Mouse (Mus musculus) liver, embryonic 15.5 days (tissue): ENCODE data around the gene Phf5a. TPM values are rescaled to one million over a fixed set of nuclear protein-coding genes. Genes with fewer than 3 reads are reported as not detected.

Experiments used
- ATAC-seq: fragments of 200-750 bp; cut with Nextera tagmentation; 2 replicates; pipeline ENCODE4 v1.8.0; 2017; ENCODE audit warnings: moderate number of reproducible peaks, mild to moderate bottlenecking, moderate library complexity; ENCODE audit not compliant: insufficient read depth
- H3K27ac ChIP-seq: fragments of 300-500 bp; sonication (generic); replicated peaks from 2 replicates; pipeline ENCODE4 v1.5.1; 2015; ENCODE audit warnings: mild to moderate bottlenecking, inconsistent platforms
- H3K27me3 ChIP-seq: fragments of 300-500 bp; sonication (generic); 2 replicates; pipeline ENCODE4 v1.6.1; 2015; ENCODE audit warnings: mild to moderate bottlenecking, inconsistent platforms
- H3K36me3 ChIP-seq: fragments of 300-500 bp; sonication (generic); replicated peaks from 2 replicates; pipeline ENCODE4 v1.6.1; 2015; ENCODE audit warnings: moderate library complexity, mild to moderate bottlenecking, inconsistent platforms
- H3K4me1 ChIP-seq: fragments of 300-500 bp; sonication (generic); replicated peaks from 2 replicates; pipeline ENCODE4 v1.6.1; 2015; ENCODE audit warnings: inconsistent platforms
- H3K4me2 ChIP-seq: fragments of 300-500 bp; sonication (generic); 2 replicates; pipeline ENCODE4 v1.6.1; 2015; ENCODE audit warnings: moderate library complexity, mild to moderate bottlenecking, inconsistent platforms
- H3K4me3 ChIP-seq: fragments of 300-500 bp; sonication (generic); replicated peaks from 2 replicates; pipeline ENCODE4 v1.5.1; 2015; ENCODE audit warnings: mild to moderate bottlenecking, inconsistent platforms
- H3K9ac ChIP-seq: fragments of 300-500 bp; sonication (generic); 2 replicates; pipeline ENCODE4 v1.6.1; 2015; ENCODE audit warnings: moderate library complexity, mild to moderate bottlenecking, inconsistent platforms
- H3K9me3 ChIP-seq: fragments of 300-500 bp; sonication (generic); replicated peaks from 2 replicates; pipeline ENCODE4 v1.6.1; 2016; ENCODE audit warnings: inconsistent platforms
- WGBS: fragments of 180-500 bp; shearing (Covaris S2); methylation state at CpG from one replicate; pipeline ENCODE4 v1.1.7; 2015; ENCODE audit warnings: mixed read lengths; ENCODE audit not compliant: insufficient replicate concordance; 5-methylcytosine and 5-hydroxymethylcytosine counted together
- polyA plus RNA-seq: library from polyadenylated mRNA; unstranded; fragments of >200 nt; fragmentation: Nextera tagmentation; extraction: Ambion mirVana; gene quantifications from 2 replicates; pipeline ENCODE4 v1.2.1, GENCODE M21; 2015

Gene Phf5a
- polyA plus RNA-seq, 1 experiment from 2014 or later: 91.3 TPM

DNA sequence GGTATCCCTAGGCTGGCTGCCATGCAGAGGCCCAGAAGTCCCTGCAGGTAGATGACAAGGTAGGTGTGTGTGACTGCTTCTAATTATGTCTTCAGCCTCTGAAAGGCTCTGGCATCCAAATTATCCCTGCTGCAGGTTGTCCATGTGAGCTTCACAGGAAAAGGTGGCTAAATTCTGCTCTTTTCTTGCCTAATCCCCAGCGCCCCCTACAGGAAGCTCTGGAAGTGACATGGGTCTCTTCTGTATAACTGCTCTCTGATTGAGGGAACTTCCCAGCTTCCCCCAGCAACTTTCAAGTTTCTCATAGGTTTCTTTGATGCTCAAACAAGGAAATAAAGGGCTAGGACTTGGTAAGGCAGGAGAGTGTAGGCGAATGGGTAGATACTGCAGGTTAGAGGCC, 33.2 kb upstream of the Phf5a start:
- no peak for ATAC-seq
- H3K4me1 ChIP-seq: no peaks in the 10 kb centered on the region
- H3K27me3 ChIP-seq: no peaks in the 10 kb centered on the region
- H3K36me3 ChIP-seq: peaks cover 97% of the 10 kb centered on the region
- no peak overlapping the region for H3K27ac ChIP-seq
- H3K9me3 ChIP-seq: no peaks in the 10 kb centered on the region
- H3K4me2 ChIP-seq: no peak overlapping the region
- 25% methylated on average over 2 of the region's 2 CpGs for WGBS
- no peak overlapping the region for H3K9ac ChIP-seq
- H3K4me3 ChIP-seq: no peak overlapping the region

DNA sequence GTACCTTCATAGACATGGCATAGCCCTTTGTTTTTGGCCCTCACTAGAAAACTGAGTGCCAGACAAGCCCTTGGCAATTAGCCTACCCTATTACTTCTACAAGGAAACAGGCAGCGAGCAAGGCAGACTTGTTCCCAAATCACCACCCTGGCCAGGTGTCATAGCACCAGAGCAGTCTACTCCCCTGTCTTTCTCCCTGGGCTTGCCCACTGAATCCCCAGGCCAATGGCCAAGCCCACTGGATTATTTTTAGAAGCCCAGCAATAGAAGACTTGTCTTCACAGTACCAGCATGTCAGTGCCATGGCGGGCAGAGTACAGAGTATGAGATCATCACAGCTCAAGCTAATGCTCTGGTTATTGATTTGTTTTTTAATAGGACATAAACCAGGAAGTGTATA, 27.0 kb upstream of the Phf5a start:
- H3K4me3 ChIP-seq: no peak overlapping the region
- no peak overlapping the region for H3K9ac ChIP-seq
- WGBS: 85% methylated on average over 2 of the region's 2 CpGs
- 0 out of 2 replicates have a peak, but pooled peaks cover 6% of the 10 kb centered on the region for H3K4me1 ChIP-seq
- H3K4me2 ChIP-seq: no peak overlapping the region
- H3K27ac ChIP-seq: peak overlapping the region; percentile 45
- no peaks in the 10 kb centered on the region for H3K27me3 ChIP-seq
- H3K9me3 ChIP-seq: no peaks in the 10 kb centered on the region
- H3K36me3 ChIP-seq: peaks cover 81% of the 10 kb centered on the region
- no peak for ATAC-seq

DNA sequence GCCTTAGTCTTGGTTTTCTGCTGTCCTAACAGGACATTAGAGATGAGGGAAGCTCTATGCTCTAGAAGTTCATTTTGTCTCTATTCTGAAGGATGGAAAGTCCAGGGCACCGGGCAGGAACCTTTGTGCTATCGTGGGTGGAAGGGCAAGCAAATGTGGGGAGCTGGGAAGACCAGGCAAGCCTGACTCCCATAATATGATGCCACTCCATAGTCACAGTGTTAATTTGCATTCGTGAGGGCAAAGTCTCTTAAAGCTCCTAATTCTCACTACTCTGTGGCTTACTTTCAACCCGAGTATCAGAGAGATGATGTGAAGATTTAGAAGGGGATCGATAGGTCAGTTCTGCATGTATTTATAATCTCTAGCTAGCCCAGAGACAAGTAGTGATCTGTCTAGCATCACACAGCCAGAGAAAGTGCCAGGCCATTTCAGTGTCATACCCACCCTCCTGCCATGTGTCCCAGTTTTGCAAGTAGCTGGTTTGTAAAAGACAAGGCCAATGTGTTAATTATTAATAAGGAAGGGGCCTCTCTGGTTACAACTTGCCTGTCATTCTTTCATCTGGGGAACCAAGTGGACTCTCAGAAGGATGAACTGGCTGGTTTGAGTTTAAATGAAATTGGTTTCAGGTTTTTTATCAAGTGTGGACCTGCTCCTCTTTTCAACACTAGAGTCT, 26.0 kb upstream of the Phf5a start:
- 82% methylated on average over 5 of the region's 5 CpGs for WGBS
- Histone ChIP-seq H3K9me3 (no peaks in the 10 kb centered on the region), H3K36me3 (peaks cover 79% of the 10 kb centered on the region), H3K4me2 (no peak overlapping the region), H3K27me3 (no peaks in the 10 kb centered on the region), H3K9ac (no peak overlapping the region), H3K4me3 (no peak overlapping the region), H3K27ac (peak overlapping the region; percentile 59), H3K4me1 (peaks cover 10% of the 10 kb centered on the region)
- ATAC-seq: 0 out of 2 replicates have a peak, but pooled peaks have one; percentile 21

DNA sequence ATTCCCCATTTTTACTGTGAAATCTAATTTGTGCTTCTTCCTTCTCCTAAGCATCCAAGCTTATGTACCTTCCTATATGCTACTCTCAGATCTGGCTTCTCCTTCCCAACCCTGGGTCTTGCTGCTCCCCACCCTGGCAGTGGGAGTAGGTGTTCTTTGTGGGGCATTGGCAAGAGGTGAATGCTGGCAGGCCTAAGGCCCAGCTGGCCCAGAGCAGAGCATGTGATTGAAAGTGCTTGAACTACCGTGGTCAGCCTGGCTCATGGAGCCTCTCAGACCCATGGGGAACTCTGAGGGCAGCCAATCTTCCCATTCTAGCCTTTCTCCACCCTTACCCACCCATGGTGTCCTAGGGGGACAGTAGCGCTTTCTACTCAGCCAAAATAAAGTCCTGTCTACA, 24.7 kb upstream of the Phf5a start:
- 71% methylated on average over 2 of the region's 2 CpGs for WGBS
- ATAC-seq: no peak
- Histone ChIP-seq H3K27ac (no peak overlapping the region), H3K4me1 (peaks cover 24% of the 10 kb centered on the region), H3K36me3 (peaks cover 79% of the 10 kb centered on the region), H3K9me3 (no peaks in the 10 kb centered on the region), H3K9ac (no peak overlapping the region), H3K27me3 (no peaks in the 10 kb centered on the region), H3K4me2 (no peak overlapping the region), H3K4me3 (no peak overlapping the region)

- Histone ChIP-seq H3K4me1 (peaks cover 40% of the 10 kb centered on the region), H3K9me3 (no peaks in the 10 kb centered on the region), H3K4me3 (no peak overlapping the region), H3K27ac (no peak overlapping the region), H3K4me2 (no peak overlapping the region), H3K27me3 (no peaks in the 10 kb centered on the region), H3K9ac (no peak overlapping the region), H3K36me3 (peaks cover 79% of the 10 kb centered on the region)
- no peak for ATAC-seq
- 70% methylated on average over 1 of the region's 1 CpGs for WGBS
Observed at GRCm38 (mm10) chr15:81894002-81894401, 22.3 kb upstream of the Phf5a start.

DNA sequence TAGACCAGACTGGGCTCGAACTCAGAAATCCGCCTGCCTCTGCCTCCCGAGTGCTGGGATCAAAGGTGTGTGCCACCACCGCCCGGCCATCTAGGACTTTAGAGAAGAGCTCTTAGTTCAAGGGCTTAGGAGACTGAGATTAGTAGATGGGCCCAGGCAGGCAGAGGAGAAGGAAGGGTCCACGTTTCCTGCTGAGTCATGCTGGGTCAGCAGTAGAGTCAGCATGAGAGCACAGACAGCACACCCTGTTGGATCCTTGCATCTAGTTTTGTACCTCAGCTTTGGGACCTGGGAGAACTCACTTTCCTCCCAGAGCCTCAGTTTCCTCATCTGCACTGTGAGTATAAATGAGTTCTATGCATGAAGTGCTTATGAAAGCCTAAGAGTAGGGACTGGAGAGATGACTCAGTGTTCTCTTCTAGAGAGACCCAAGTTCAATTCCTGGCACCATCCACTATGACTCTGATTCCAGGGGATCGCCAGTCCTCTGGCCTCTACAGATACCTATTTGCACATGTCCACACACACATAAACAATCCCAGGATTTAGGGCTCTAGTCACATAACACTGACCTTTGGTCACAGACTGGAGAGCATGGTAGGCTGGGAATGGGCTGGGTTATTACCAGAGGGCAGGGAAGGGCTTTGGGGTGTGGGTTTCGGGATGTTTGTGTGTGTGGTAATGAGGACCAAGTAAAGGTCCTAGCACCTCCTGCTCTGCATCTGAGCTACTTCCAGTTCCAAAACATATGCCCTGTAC, 20.3 kb upstream of the Phf5a start:
- H3K9ac ChIP-seq: no peak overlapping the region
- H3K27me3 ChIP-seq: no peaks in the 10 kb centered on the region
- H3K27ac ChIP-seq: peak overlapping the region; percentile 87
- H3K9me3 ChIP-seq: no peaks in the 10 kb centered on the region
- peaks cover 72% of the 10 kb centered on the region for H3K36me3 ChIP-seq
- H3K4me1 ChIP-seq: peaks cover 34% of the 10 kb centered on the region
- peak; percentile 90 for ATAC-seq
- H3K4me3 ChIP-seq: no peak overlapping the region
- H3K4me2 ChIP-seq: peak overlapping the region; percentile 29
- WGBS: 64% methylated on average over 8 of the region's 8 CpGs

DNA sequence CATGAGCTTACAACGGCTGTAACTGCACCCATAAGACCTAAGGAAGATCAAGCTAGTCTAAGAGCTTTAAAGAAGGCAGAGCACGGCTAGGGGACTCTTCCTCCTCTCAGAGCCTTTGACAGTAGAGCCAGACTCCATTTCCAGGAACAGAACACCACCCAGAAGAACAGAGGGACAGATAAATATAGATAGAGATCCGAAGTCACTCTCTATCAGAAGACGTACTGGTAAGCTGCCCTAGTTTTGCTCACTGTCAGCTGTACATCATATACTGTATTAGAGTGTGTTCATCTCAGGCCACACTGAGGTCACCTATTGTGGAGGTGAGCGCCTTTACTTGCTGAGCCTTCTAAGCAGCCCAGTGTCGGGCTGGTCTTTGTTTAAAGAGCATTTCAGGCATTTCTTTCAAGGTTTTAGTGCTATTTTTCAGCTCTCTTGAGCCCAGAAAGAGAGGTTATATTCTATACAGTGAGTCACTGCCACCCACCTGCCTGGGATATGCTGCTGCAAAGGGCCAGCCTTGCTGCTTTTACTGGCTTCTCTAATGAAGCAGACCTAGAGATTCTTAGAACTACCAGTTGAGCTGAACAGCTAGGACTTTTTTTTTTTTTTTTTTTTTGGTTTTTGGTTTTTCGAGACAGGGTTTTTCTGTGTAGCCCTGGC, 19.6 kb upstream of the Phf5a start:
- Histone ChIP-seq H3K9ac (0 out of 2 replicates have a peak overlapping the region, but pooled peaks have one; percentile 15), H3K4me1 (peaks cover 34% of the 10 kb centered on the region), H3K36me3 (peaks cover 71% of the 10 kb centered on the region), H3K27me3 (no peaks in the 10 kb centered on the region), H3K27ac (peak overlapping the region; percentile 87), H3K9me3 (no peaks in the 10 kb centered on the region), H3K4me2 (peak overlapping the region; percentile 29), H3K4me3 (no peak overlapping the region)
- ATAC-seq: 0 out of 2 replicates have a peak, but pooled peaks have one; percentile 22
- WGBS: 52% methylated on average over 7 of the region's 7 CpGs

GRCm38 (mm10) chr15:81889175-81889574, 17.5 kb upstream of the Phf5a start:
- Histone ChIP-seq H3K4me2 (no peak overlapping the region), H3K9ac (no peak overlapping the region), H3K9me3 (no peaks in the 10 kb centered on the region), H3K27me3 (no peaks in the 10 kb centered on the region), H3K27ac (no peak overlapping the region; the same call in 1 of the 2 replicates), H3K4me1 (peaks cover 34% of the 10 kb centered on the region), H3K4me3 (no peak overlapping the region), H3K36me3 (peaks cover 55% of the 10 kb centered on the region)
- ATAC-seq: no peak
- 83% methylated on average over 7 of the region's 7 CpGs for WGBS

- H3K9me3 ChIP-seq: no peaks in the 10 kb centered on the region
- H3K36me3 ChIP-seq: peaks cover 40% of the 10 kb centered on the region
- H3K4me1 ChIP-seq: peaks cover 38% of the 10 kb centered on the region
- H3K9ac ChIP-seq: no peak overlapping the region
- H3K4me3 ChIP-seq: no peak overlapping the region
- H3K27ac ChIP-seq: no peak overlapping the region
- no peak overlapping the region for H3K4me2 ChIP-seq
- H3K27me3 ChIP-seq: no peaks in the 10 kb centered on the region
- ATAC-seq: no peak
- WGBS: 80% methylated on average over 6 of the region's 6 CpGs
Observed at GRCm38 (mm10) chr15:81886795-81887550, 15.3 kb upstream of the Phf5a start.

DNA sequence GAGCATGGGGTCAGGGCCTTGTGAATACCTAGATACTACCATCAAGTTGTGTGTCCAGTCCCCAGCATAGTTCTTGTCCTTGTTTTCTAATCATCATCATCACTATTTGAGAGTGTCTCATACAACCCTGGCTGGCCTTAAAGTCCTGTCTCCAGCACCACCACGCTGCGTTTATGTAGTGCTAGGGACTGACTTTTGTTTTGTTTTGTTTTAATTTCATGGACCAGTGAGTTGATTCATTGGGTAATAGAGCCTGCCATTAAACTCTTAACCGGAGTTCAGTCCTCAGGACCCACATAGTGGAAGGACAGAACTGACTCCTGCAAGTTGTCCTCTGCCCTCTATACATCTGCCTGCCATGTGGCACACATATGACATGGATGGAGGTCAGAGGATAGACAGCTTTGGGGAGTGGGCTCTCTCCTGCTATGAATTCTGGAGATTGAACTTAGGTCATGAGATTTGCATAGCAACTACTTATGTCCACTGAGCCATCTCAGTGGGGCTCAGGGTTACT, 13.8 kb upstream of the Phf5a start:
- Histone ChIP-seq H3K9ac (no peak overlapping the region), H3K4me3 (no peak overlapping the region), H3K4me2 (no peak overlapping the region), H3K27me3 (no peaks in the 10 kb centered on the region), H3K9me3 (no peaks in the 10 kb centered on the region), H3K4me1 (peaks cover 37% of the 10 kb centered on the region), H3K36me3 (peaks cover 32% of the 10 kb centered on the region), H3K27ac (no peak overlapping the region)
- WGBS: 91% methylated on average over 3 of the region's 3 CpGs
- ATAC-seq: no peak
